Mouse (Mus musculus) 3134 (cell line): ENCODE data around the gene Gpr183.

Experiments used
- DNase-seq: peaks from one replicate; pipeline ENCODE4 v3.0.0-alpha.2; 2011; ENCODE audit warnings: low spot score; ENCODE audit not compliant: insufficient read length; ENCODE audit errors: extremely low read depth

Gpr183 gene

DNA sequence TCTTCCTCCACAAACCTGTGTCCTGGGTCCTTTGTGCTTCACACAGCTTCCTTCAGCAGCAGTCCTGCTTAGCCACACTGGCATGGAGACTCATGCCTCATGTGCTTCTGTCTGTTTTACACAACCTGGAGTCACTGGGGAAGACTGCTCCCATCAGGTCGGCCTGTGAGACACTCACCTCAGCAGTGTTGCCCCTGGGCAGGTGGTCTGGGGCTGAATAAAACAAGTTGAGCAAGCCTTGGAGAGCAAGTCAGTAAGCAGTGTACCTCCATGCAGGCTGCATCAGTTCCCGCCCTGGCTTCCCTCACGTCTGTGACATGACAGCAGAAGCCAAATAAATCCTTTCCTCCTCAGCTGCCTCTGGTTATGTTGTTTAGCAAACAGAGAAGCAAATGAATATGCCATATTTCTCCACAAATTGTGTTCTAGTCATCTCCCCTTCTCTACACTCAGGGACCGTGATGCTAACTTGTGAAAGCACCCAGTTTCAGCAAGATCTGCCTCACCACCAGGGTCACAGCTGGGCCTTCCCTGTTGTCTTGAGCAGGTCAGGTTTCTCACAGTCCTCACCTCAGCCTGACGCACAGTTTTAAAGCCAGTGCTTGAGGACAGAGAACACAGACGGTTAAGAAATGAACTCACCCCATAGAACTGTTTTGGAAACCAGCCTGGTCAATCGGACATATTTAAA lies 30.9 kb downstream of the Gpr183 start:
- no peak for DNase-seq

DNA sequence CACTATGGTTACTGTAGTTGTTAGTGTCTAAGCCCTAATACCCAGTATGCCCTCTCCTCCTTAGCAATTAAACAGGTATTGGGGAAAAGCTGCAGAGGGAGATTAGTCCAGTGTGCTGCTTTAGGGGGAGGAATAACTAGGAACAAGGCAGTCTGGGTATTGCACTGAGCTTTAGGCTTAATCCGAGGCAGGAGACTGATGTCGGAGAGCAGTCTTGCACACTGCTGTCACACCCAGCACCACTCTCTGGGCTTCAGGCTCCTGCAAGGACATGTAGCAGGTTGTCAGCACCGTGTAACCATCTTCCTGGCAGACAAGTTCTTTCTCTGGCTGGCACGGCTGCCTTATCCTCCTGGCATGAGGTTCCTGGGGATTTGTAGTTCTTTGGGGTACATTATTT lies 32.8 kb downstream of the Gpr183 start:
- DNase-seq, result no peak

DNA sequence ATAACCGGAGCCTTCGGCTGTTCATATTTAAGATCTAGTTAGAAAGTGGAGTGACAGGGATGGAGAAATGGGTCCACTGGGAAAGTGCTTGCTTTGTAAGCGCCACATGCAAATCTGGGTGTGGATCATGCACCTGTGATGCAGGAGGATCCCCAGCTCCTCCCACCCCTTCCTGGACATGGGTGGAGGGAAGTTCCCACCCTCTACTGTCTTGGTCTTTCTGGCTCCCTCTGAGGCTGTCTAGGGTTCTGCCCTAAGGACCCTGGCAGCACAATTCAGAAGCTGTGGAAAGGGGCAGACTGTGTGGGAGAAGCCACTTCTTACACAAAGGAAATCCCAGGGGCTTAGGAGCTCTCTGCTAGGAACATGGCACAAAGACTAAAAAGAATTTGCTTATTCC lies 33.4 kb downstream of the Gpr183 start:
- no peak for DNase-seq

DNA sequence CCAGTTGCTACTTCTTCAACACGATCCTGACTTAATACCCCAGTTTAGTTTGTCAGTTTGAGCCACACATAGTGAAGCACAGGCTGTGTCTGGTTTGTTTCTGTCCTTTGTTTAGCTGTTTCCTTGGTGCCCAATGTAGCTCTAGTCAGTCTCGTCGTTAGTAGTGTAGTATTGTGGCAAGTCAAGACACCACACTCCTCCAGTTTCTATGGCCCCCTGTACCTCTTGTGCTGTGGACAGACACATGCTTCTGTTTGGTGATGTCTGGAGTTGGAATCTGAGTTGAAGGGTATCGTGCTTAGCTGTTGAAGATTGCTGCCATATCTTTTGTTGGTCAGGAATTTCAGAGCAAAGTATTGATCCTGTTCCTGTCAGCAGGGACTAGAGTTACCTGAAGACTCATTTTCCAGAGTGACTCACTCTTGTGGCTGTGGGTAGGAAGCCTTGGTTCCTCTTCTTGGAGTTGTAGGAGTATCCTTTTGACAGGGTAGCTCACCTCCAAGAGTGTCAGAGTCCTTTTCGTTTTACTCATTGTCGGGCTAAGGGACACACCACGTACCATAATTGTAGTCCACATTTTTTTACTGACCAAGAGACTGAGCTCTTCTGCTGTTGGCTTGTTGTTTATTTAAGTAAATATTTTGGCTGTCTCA lies 34.1 kb downstream of the Gpr183 start:
- DNase-seq, result no peak

DNA sequence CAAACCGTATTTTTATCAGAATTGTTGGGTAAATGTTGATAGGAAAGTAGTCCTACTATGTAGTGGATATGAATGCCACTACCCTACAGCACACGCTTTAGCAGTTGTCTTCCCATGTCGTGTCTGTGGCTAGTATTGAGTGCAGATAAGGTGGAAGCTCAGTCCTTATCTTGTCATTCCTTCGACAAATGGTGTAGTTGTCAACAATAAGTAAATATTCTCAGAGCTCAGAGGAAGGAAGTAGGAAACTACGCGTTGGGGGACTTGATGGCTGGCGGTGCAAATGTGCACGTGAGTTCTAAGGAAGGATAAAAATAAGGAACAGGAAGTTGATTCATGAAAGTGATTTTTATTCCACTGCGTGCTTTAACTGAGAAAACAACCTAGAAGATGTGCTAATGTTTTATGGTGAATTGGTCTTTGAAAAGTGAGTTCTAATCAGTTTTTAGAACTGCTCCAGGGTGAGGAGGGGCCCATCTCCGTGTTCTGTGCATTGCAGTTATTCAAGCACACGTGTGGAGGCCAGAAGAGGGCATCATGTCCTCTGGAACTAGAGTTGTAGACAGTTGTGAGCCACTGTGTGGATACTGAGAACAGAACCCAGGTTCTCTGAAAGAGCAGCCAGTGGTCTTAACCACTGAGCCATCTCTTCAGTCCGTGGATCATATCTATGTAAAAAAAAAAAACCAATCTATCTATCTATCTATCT lies 35.6 kb downstream of the Gpr183 start:
- no peak for DNase-seq

DNA sequence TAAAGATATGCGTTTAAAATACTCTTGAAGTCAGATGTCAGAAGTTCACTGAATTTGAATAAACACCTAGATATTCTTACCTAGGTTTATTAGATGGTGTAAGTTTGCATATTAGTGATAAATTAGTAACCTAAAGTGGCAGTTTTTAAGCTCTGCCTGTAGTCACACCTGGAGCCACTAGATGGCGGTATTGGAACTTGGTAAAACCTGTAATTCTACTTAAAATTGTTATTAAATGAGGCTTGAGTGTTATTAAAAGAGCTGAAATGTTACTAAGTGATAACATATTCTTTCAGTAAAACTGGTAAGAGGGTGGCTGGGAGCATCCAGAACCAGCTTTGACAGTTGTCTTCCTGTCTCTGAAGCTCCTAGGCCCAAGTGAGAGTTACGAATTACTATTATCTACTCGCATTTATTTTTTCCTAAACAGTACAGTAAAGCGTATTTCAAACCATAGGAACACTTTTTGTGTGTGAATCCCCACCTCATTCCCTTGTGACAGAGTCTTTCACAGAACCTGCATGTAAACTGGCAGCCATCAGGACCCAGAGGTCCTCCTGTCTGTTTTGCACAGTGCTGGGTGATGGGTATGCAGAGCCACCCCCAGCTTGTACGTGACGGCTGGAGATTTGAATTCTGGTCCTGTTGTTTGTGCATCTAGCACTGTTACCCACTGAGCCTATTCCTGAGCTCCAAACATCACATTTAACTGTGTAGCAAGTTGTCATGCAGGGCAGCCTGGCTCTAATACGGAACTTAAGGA lies 36.4 kb downstream of the Gpr183 start:
- DNase-seq, result no peak

DNA sequence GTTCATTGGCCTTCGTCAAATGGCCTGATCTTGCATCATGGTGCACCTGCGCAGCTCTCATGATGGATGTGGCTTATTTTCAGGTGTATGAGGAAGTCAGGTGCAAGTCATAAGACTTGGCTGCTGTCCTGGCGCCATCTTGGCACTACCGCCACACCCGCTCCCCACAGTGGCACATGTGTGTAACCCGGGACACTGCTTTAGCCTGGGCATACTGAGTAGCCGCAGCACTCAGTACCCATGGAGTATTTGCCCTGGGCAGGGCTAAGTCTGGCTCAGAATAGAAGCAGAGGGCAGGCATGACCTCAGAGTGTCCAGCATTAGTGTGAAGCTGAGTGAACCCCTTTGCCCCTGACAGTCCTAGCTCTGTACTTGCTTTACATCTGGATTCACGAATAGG lies 37.5 kb downstream of the Gpr183 start:
- DNase-seq, result no peak

DNA sequence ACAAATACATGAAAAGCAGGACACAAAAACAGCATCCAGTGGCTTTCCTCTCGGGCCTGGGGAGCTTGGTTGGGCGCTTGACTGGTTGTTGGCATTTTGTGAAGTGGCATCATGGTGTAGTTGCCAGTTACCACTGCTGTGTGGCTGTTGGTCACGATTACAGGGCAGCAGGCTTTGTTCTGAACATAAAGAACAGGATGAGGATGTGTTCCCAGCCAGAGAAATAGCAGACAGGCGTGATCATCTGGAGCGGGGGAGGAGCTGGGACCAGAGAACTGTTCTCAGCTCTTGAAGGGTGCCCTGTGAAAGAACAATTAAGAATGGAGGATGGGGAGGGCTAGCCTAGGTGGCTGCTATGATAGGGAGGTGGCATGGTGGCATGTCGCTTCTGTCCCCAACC lies 38.1 kb downstream of the Gpr183 start:
- no peak for DNase-seq

DNA sequence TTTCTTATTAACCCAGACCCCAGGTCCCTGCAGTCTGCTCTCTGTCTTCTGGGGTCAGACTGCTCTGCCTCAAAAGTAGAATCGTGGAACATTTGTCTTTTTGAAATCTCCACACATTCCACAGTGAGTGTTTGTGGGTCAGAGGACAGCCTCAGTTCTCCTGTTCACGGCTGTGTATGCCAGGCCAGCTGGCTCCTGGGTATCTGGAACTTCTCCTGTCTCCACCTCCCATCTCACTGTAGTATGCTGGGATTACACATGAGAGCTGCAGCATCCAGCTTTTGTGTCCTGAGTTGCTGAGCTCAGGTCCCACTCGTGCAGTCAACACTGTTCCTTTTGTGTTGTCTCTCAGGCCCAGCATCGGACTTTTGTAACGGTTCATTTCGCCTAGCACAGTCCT lies 40.1 kb downstream of the Gpr183 start:
- DNase-seq, result no peak

DNA sequence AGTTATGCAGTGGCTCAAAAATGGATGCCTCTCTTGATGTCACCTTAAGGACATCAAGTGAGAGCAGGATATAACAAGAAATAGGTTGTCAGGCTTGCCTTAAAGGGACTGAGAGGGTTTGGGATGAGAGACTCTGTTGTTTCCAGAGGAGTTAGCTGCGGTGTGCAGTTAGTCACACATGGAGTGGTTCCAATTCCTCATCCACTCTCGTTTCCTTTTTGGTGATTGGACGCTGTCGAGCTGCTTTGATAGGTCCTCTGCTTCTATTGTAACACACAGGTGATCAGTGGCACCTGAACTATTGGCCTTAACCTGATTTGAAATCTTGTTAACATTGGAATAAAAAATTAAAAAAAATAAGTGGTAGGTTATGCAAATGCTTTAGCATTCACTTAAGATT lies 42.3 kb downstream of the Gpr183 start:
- no peak for DNase-seq

DNA sequence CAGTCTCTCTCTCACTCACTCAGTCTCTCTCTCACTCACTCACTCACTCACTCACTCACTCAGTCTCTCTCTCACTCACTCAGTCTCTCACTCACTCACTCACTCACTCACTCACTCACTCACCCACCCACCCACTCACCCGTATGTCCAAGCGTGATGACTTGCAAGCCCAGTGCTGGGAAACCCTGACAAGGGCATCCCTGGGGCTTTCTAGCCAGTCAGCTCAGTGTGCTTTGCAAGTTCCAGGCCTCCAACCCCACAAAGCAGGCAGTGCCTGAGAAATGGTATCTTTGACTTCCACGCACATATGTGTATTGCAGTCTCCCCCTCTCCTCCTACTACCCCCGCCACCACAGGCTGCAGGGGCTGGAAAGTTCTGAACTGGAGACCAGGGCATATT lies 43.0 kb downstream of the Gpr183 start:
- DNase-seq, result no peak

DNA sequence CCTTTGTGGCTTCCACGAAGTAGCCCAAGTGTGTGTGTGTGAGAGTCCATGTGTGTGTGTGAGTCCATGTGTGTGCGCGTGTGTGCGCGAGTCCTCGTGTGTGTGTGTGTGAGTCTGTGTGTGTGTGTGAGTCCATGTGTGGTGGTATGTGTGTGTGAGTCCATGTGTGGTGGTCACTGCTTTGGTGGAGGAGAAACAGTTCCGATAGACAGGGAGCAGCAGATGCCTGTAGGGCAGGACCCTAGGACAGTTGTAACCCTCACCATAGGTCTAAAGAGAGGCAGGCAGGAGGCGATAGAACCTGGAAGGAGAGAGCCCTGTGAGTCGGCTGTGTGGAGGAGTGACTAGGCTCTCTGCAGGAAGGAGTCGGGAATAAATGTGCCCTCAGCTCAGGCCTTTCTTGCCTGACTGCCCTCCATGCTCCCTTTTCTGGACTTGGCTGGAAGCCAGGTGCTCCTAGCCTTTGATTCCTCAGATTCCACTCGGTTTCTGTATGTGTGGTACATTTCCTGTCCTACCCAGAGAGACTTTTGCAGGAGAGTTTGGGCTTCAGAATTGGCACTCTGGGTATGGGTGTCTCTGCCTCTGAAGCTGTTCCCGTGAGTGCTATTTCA lies 44.4 kb downstream of the Gpr183 start:
- no peak for DNase-seq

DNA sequence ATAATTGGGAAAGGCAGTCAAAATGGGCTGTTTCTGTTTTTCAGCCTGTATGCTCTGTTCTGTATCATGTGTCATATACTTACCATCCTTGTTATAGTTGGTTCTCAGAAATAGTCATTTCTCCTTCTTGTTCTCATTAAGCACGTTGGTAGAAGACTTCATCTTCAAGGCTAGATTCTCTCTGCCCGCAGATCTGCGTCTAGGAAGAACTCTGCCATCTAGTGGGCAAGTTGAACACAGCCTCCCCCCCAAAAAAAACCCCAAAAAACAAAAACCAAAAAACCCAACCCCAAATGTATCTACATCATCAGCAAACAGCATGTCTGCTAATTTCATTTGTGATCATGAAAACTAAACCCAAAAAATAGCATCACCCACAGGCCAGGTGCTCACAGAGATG lies 45.2 kb downstream of the Gpr183 start:
- DNase-seq, result no peak

DNA sequence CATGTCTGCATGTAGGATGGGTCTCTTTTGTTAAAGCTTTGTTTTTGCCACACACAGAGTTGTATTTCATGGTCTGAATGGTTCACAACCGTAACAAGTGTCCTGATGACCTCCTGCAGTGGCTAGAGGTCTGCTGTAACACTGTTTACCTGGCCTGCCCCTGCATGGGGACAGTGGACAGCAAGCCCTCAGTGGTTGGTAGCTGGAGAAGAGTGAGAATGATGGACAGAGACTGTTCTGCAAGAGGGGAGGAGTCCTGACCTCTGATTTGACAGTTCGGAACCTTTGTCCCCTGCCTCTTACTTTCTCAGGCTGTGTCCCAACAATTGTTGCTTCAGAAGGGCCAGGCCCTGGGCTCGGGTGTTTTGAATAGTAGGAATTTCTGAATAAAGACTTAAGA lies 46.7 kb downstream of the Gpr183 start:
- DNase-seq, result no peak

DNA sequence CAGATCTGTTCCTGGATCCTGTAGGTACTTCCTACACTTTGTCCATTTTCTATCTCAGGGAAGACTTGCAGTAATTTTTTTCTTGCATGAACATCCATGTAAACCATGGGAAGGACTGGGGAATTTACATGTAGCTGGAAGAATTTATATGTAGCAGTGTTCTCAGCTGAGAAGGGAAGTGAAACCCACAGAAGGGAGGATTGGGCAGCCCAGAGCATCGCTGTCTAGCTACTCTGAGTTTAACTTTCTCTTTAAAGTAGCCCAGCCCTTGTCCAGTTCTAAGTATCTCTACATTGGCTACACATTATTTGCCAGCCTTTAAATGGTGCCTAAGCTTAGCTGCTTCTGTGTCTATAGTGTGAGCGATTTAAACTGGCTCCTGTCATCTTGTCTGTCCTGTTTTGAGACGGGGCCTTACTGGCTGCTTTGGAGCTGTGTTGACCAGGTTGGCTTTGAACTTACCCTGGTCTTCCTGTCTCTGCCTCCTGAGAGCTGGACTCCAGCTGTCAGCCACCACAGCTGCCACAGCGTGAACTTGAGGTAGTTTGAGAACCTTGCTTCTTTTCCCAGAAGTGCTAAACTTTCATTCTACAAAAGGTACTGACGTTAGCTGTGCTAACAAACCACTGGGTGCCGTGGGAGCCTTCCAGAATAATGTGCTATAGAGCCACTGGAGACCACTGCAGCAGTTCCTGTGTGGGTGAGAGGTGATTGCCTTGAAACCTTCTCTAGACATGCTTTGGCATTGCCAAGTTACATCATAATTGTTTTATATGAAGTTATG lies 48.5 kb downstream of the Gpr183 start:
- no peak for DNase-seq

DNA sequence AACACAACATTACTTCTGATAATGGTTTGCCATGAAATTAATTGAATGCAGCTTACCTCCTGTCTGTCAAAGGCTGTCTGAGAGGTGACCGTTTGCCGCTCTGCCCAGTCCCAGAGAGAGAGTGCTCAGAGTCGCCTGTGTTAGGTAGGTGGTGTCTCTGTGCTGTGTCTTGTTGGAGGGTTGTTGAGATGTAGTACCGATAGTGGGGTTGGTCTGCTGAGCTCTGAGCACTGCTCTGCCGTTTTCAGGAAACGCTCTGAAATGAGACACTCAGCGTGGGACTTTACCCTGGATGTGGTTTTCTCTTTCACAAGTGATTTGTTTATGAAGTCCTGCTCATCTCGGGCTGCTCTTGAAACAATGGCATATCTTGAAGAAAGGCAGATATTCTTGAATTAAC lies 49.4 kb downstream of the Gpr183 start, which contains the start of gene Gpr18:
TSS of gene Gpr18 (minus strand) at position 161 of the 400 bp plus-strand sequence.
- DNase-seq, result no peak

DNA sequence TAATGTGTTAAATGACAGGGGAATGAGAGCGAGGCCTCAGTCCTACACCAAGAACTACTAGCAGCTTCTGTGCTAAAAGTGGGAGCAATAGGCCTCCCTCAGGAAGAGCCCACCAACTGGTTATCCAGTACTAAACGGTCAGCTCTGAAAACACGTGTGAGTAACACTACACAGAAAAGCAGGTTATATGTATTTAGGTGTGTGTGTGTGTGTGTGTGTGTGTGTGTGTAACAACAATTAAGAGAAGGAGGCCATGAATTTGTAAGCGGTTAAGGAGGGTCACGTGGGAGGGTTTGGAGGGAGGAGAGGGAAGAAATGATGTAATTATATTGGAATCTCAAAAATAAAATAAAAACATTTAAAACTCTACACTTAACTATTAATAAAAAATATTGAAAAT lies 49.9 kb downstream of the Gpr183 start:
- no peak for DNase-seq

DNA sequence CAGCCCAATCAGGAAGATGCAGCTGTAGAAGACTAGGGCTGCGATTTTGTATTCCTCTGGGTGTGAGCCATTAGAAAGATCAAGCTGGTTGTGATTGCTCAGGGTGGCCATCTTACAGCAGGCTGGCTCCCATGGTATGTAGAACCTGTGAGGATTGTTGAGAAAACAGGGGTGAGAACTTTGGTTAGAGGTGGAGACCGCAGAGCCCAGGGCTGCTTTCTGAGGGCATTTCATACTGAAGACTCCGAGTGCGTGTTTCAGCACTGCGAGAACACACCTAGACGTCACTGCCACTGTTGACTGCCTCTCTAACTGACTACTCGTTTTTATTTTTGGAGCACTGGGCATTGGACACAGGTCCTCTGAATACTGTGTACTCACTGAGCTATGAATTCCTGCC lies 52.5 kb downstream of the Gpr183 start:
- DNase-seq, result no peak

DNA sequence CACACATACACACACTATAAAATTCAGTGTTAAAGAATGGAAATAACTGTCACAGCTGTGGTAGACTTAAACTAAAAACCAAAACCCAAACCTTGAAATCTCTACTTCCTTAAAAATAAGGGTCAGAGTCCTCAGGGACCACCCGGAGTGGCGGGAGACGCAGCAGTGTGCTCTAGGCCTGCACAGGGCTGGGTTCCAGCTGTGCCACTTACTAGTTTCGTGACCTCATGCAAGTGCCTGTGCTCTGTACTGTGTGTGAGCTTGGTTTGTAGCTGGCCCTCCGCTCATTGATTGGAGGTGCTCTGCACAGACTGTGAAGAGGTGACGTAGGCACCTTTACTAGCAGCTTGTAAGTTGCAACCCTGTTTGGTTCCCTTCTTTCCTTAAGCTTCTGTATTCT lies 55.1 kb downstream of the Gpr183 start:
- DNase-seq, result no peak
